Mouse (Mus musculus) testis, adult 2 months (tissue): ENCODE measurements around the gene Cpxm2. TPM values are rescaled to one million over a fixed set of nuclear protein-coding genes. Genes with fewer than 3 reads are reported as not detected.

Experiments used
- H3K27ac ChIP-seq: fragments of 200-500 bp; 2 replicates; pipeline ENCODE4 v1.5.1; 2012; ENCODE audit warnings: low read depth, low read length; ENCODE audit not compliant: control insufficient read depth, insufficient read depth
- H3K27me3 ChIP-seq: fragments of 200-500 bp; 2 replicates; pipeline ENCODE4 v1.6.1; 2012; ENCODE audit warnings: mild to moderate bottlenecking, low read length, moderate library complexity; ENCODE audit not compliant: control insufficient read depth, insufficient read depth
- H3K36me3 ChIP-seq: fragments of 200-500 bp; 2 replicates; pipeline ENCODE4 v1.6.1; 2012; ENCODE audit warnings: mild to moderate bottlenecking, low read length; ENCODE audit not compliant: control insufficient read depth, insufficient read depth
- H3K4me1 ChIP-seq: fragments of 200-500 bp; 2 replicates; pipeline ENCODE4 v1.6.1; 2012; ENCODE audit warnings: low read length; ENCODE audit not compliant: control insufficient read depth, insufficient read depth
- H3K4me3 ChIP-seq: fragments of 200-500 bp; 2 replicates; pipeline ENCODE4 v1.5.1; 2012; ENCODE audit warnings: low read depth, mild to moderate bottlenecking, low read length, moderate library complexity, mixed read lengths; ENCODE audit not compliant: control insufficient read depth
- CTCF ChIP-seq: fragments of 200-500 bp; IDR thresholded peaks from 2 replicates; pipeline ENCODE4 v1.5.1; 2012; ENCODE audit warnings: low read depth, mild to moderate bottlenecking, inconsistent platforms, low read length, moderate library complexity; ENCODE audit not compliant: control insufficient read depth, insufficient read depth, insufficient replicate concordance
- POLR2A ChIP-seq: fragments of 200-500 bp; IDR thresholded peaks from 2 replicates; pipeline ENCODE4 v1.6.1; 2012; ENCODE audit warnings: low read depth, mild to moderate bottlenecking, inconsistent platforms, low read length, moderate library complexity; ENCODE audit not compliant: control insufficient read depth
- polyA plus RNA-seq: library from polyadenylated mRNA; depleted of rRNA; stranded (reverse); fragments of >200 nt; gene quantifications from 2 replicates; pipeline ENCODE4 v1.2.3, GENCODE M21; 2012

The Cpxm2 gene
- polyA plus RNA-seq, 1 experiment = 0.61 TPM

- Histone ChIP-seq H3K27me3 (no peaks in the 10 kb centered on the region), H3K27ac (no peak overlapping the region), H3K4me1 (no peaks in the 10 kb centered on the region), H3K4me3 (no peak overlapping the region), H3K36me3 (no peaks in the 10 kb centered on the region)
- TF ChIP-seq POLR2A = no peak
- no peak for TF ChIP-seq CTCF
Observed at GRCm38 (mm10) chr7:132094666-132095065, 59.9 kb downstream of the Cpxm2 start.

- H3K27me3 ChIP-seq = no peaks in the 10 kb centered on the region
- no peak overlapping the region for H3K27ac ChIP-seq
- no peak overlapping the region for H3K4me3 ChIP-seq
- TF ChIP-seq POLR2A = no peak
- TF ChIP-seq CTCF = no peak
- no peaks in the 10 kb centered on the region for H3K4me1 ChIP-seq
- H3K36me3 ChIP-seq = no peaks in the 10 kb centered on the region
Observed at GRCm38 (mm10) chr7:132091551-132091950, 63.0 kb downstream of the Cpxm2 start.

- H3K27me3 ChIP-seq = no peaks in the 10 kb centered on the region
- no peak for TF ChIP-seq CTCF
- TF ChIP-seq POLR2A = no peak
- H3K4me3 ChIP-seq = no peak overlapping the region
- no peaks in the 10 kb centered on the region for H3K36me3 ChIP-seq
- no peak overlapping the region for H3K27ac ChIP-seq
- no peaks in the 10 kb centered on the region for H3K4me1 ChIP-seq
Observed at GRCm38 (mm10) chr7:132088606-132089005, 65.9 kb downstream of the Cpxm2 start.

- TF ChIP-seq POLR2A (no peak), CTCF (no peak)
- Histone ChIP-seq H3K4me3 (no peak overlapping the region), H3K27ac (no peak overlapping the region), H3K27me3 (no peaks in the 10 kb centered on the region), H3K36me3 (no peaks in the 10 kb centered on the region), H3K4me1 (no peaks in the 10 kb centered on the region)
Observed at GRCm38 (mm10) chr7:132088181-132088580, 66.4 kb downstream of the Cpxm2 start.

- TF ChIP-seq CTCF (no peak), POLR2A (no peak)
- no peak overlapping the region for H3K27ac ChIP-seq
- no peak overlapping the region for H3K4me3 ChIP-seq
- H3K36me3 ChIP-seq = no peaks in the 10 kb centered on the region
- no peaks in the 10 kb centered on the region for H3K4me1 ChIP-seq
- H3K27me3 ChIP-seq = no peaks in the 10 kb centered on the region
Observed at GRCm38 (mm10) chr7:132075825-132076224, 78.7 kb downstream of the Cpxm2 start.

- Histone ChIP-seq H3K4me1 (no peaks in the 10 kb centered on the region), H3K4me3 (no peak overlapping the region), H3K27me3 (no peaks in the 10 kb centered on the region), H3K36me3 (no peaks in the 10 kb centered on the region), H3K27ac (no peak overlapping the region)
- TF ChIP-seq POLR2A = no peak
- TF ChIP-seq CTCF = no peak
Observed at GRCm38 (mm10) chr7:132074503-132074902, 80.0 kb downstream of the Cpxm2 start.

GRCm38 (mm10) chr7:132070877-132071625, 83.5 kb downstream of the Cpxm2 start:
- TF ChIP-seq POLR2A = no peak
- Histone ChIP-seq H3K4me3 (no peak overlapping the region), H3K4me1 (no peaks in the 10 kb centered on the region), H3K27ac (no peak overlapping the region), H3K27me3 (no peaks in the 10 kb centered on the region), H3K36me3 (no peaks in the 10 kb centered on the region)
